Mouse (Mus musculus) kidney, adult 11 months (tissue): ENCODE results near the gene Clpp.
A peak's percentile ranks its signal among the peaks of the same experiment; 100 is the strongest.

Source experiments
- DNase-seq: peaks from one replicate; pipeline ENCODE4 v3.0.0; 2022

The Clpp gene

GRCm38 (mm10) chr17:56990115-56990746, at the start of gene Clpp:
Gene Clpp, plus strand, starts transcription at chr17:56990305.
- DNase-seq, result peak; percentile 96

GRCm38 (mm10) chr17:56950915-56951314, 39.2 kb upstream of the Clpp start:
- peak; percentile 35 for DNase-seq

GRCm38 (mm10) chr17:56952639-56953038, 37.5 kb upstream of the Clpp start:
- no peak for DNase-seq

- DNase-seq, result no peak
These were observed 35.2 kb upstream of the Clpp start for GRCm38 (mm10) chr17:56954871-56955270.

- DNase-seq, result no peak
These were observed 32.2 kb upstream of the Clpp start for GRCm38 (mm10) chr17:56957763-56958429.

- DNase-seq, result no peak
These were observed 31.4 kb upstream of the Clpp start for GRCm38 (mm10) chr17:56958667-56959066.

GRCm38 (mm10) chr17:56961880-56962279, 28.2 kb upstream of the Clpp start:
- no peak for DNase-seq

- no peak for DNase-seq
These were observed 27.3 kb upstream of the Clpp start for GRCm38 (mm10) chr17:56962642-56963405.

- DNase-seq, result no peak
These were observed 26.5 kb upstream of the Clpp start for GRCm38 (mm10) chr17:56963646-56964045.

GRCm38 (mm10) chr17:56969321-56969720, 20.8 kb upstream of the Clpp start:
- no peak for DNase-seq

GRCm38 (mm10) chr17:56970081-56970480, 20.0 kb upstream of the Clpp start:
- no peak for DNase-seq

GRCm38 (mm10) chr17:56973956-56974707, 16.0 kb upstream of the Clpp start:
- DNase-seq, result no peak

- DNase-seq, result no peak
These were observed 15.3 kb upstream of the Clpp start for GRCm38 (mm10) chr17:56974708-56975240.

- no peak for DNase-seq
These were observed 14.7 kb upstream of the Clpp start for GRCm38 (mm10) chr17:56975391-56975790.

GRCm38 (mm10) chr17:56976531-56977390, 13.3 kb upstream of the Clpp start:
- no peak for DNase-seq

GRCm38 (mm10) chr17:56979524-56979923, 10.6 kb upstream of the Clpp start:
- no peak for DNase-seq

- no peak for DNase-seq
These were observed 9.1 kb upstream of the Clpp start for GRCm38 (mm10) chr17:56981049-56981448.

- no peak for DNase-seq
These were observed 8.1 kb upstream of the Clpp start, which contains the start of gene Acer1 for GRCm38 (mm10) chr17:56982013-56982412. Gene Acer1, minus strand, starts transcription at chr17:56982126.

GRCm38 (mm10) chr17:56984886-56985285, 5.2 kb upstream of the Clpp start:
- DNase-seq, result no peak

GRCm38 (mm10) chr17:56985656-56986055, 4.4 kb upstream of the Clpp start:
- no peak for DNase-seq

- no peak for DNase-seq
These were observed 3.9 kb upstream of the Clpp start for GRCm38 (mm10) chr17:56986105-56986805.
